Mouse (Mus musculus): Measurements from ENCODE around the gene Adprh.

DNA sequence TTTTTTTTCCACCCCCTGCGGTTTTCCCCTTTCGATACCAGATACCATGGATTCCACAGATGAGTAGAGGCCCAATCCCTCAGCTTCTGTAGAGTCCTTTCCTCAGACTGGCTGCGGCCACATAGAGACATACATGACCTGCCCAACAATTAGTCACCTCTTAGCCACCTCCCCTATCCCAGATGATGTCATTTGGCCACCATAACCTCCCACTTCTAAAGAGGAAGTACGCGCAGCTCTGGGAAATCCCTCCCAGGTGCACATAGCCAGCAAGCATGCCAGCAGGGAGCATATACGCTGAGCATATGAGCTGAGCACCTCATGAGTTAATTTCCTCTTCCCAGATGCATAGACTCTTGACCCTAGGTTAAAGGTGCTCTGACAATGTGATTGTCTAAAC is 45.8 kb downstream of the Adprh start:
- TF ChIP-seq CTCF (IDR thresholded peaks at IDR 0.05; ENCODE audit: low read depth, low read length) (no peak), POLR2A (IDR thresholded peaks at IDR 0.05; ENCODE audit: borderline replicate concordance, low read depth, low read length) (no peak)
